Comparison of ENCODE assay signal across 23 mouse cellular contexts in the genomic region with DNA sequence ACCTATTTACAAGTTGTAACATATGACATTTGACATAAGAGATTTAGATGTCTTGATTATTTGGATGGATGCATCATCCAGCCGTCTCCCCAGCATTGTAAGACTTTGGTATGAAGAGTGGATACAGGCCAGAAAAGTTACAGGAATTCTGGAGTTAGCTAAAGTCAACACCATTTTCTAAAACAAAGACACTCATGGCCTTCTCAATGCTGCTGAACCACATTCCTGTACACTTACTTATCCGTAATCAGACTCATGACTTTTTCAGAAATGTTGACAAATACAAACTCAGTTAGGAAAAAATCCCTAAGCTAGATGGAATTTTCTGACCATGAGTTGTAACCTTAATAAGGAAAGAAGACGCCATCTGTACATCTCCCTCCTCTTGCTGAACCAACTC.
A peak's percentile ranks its signal among the peaks of the same experiment; 100 is the strongest.
DNase-seq lines count a peak whose midpoint lies in the region; ATAC-seq and TF ChIP-seq lines count a peak whose summit lies in the region.
"Had no signal": no experiment of that assay in that cellular context is flagged by ENCODE, and none has a peak within 500 bp of the region (broad histone marks: within the 10 kb centered on the region; RNA-seq: fewer than 3 reads in every experiment).

No protein-coding gene starts in this region.

- no peak overlapping the region for H3K9ac ChIP-seq in intestine, postnatal 0 days (ENCODE audit: low read depth, low read length)
- H3K9ac ChIP-seq: forebrain, embryonic 15.5 days; heart, embryonic 12.5 days; heart, embryonic 15.5 days; hindbrain, embryonic 13.5 days had no signal

- no peak overlapping the region for H3K4me3 ChIP-seq in intestine, postnatal 0 days (ENCODE audit: low read depth, low read length)
- H3K4me3 ChIP-seq: forebrain, embryonic 15.5 days; heart, embryonic 12.5 days; heart, embryonic 15.5 days; hindbrain, embryonic 10.5 days; hindbrain, embryonic 13.5 days had no signal

- H3K27ac ChIP-seq in intestine, postnatal 0 days (ENCODE audit: low read depth, low read length): no peak overlapping the region
- H3K27ac ChIP-seq: forebrain, embryonic 15.5 days; heart, embryonic 15.5 days; hindbrain, embryonic 10.5 days; hindbrain, embryonic 13.5 days had no signal

- no peaks in the 10 kb centered on the region for H3K4me1 ChIP-seq in intestine, postnatal 0 days (replicated peaks; ENCODE audit: control insufficient read depth, insufficient read depth, low read length)
- H3K4me1 ChIP-seq: forebrain, embryonic 15.5 days; heart, embryonic 12.5 days; heart, embryonic 15.5 days; hindbrain, embryonic 10.5 days; hindbrain, embryonic 13.5 days had no signal

- 74% methylated on average over 3 of the region's 3 CpGs for WGBS in intestine, postnatal 0 days

- peak; percentile 5 for DNase-seq in lung, postnatal 25 days (ENCODE audit: low spot score)
- DNase-seq in lung, postnatal 14 days: no peak
- DNase-seq in 3T3-L1 (ENCODE audit: low read depth, low spot score) (peak; percentile 68), MN1 (ENCODE audit: low spot score) (no peak)
- peak; percentile 53 for DNase-seq in Muller cell, postnatal 12 days (ENCODE audit: inconsistent ontology term)
- DNase-seq: adrenal gland, postnatal 10 days; adrenal gland, postnatal 36 days; cerebellum, adult 18-20 months; cerebellum, adult 9-10 months; gastrocnemius, postnatal 25 days; heart, adult 18-20 months; heart, postnatal 10 days; heart, postnatal 36 days had no signal

- H3K4me2 ChIP-seq in intestine, postnatal 0 days (replicated peaks; ENCODE audit: low read depth): no peak overlapping the region
- H3K4me2 ChIP-seq: forebrain, embryonic 15.5 days; heart, embryonic 12.5 days; heart, embryonic 15.5 days; hindbrain, embryonic 13.5 days had no signal

- no peaks in the 10 kb centered on the region for H3K27me3 ChIP-seq in intestine, postnatal 0 days (replicated peaks; ENCODE audit: control insufficient read depth, insufficient read depth, low read length)
- H3K27me3 ChIP-seq: CH12.LX; forebrain, embryonic 15.5 days; heart, embryonic 12.5 days; heart, embryonic 15.5 days; hindbrain, embryonic 13.5 days; Patski had no signal

- TF ChIP-seq CTCF in intestine, postnatal 0 days (IDR thresholded peaks at IDR 0.05; ENCODE audit: low read depth): no peak

- H3K9me3 ChIP-seq in intestine, postnatal 0 days (ENCODE audit: control insufficient read depth): no peaks in the 10 kb centered on the region
- H3K9me3 ChIP-seq: forebrain, embryonic 15.5 days; G1E; heart, embryonic 12.5 days; heart, embryonic 15.5 days; hindbrain, embryonic 10.5 days; hindbrain, embryonic 13.5 days had no signal

- H3K36me3 ChIP-seq in intestine, postnatal 0 days (ENCODE audit: control insufficient read depth, insufficient read depth): no peaks in the 10 kb centered on the region
- H3K36me3 ChIP-seq: forebrain, embryonic 15.5 days; G1E; heart, embryonic 12.5 days; heart, embryonic 15.5 days; hindbrain, embryonic 10.5 days; hindbrain, embryonic 13.5 days had no signal

- no peak for ATAC-seq in intestine, postnatal 0 days
- ATAC-seq: forebrain, embryonic 15.5 days; hindbrain, embryonic 16.5 days; Patski had no signal

Comparison
In these comparisons a context has a peak if more than half of its experiments do, and no peak if none do; other contexts are left out.
1. DNase-seq: peak in lung, postnatal 25 days (single experiment), 3T3-L1 (single experiment) and Muller cell, postnatal 12 days (single experiment); none in lung, postnatal 14 days (single experiment) and MN1 (single experiment).